Mouse (Mus musculus): Measurements from ENCODE around the gene Vmo1. TPM values are rescaled to one million over a fixed set of nuclear protein-coding genes. Genes with fewer than 3 reads are reported as not detected.
"Not testable (repeated sequence)": the region's sequence is repeated elsewhere in the genome, so short reads cannot be mapped to it uniquely, and the experiment has no call there.

Gene Vmo1
- total and polyA plus RNA-seq, 2 experiments from 2014 or later = 0.55 TPM; not detected in 1

- no peak overlapping the region for H3K27ac ChIP-seq (ENCODE audit: low read depth)
- H3K4me2 ChIP-seq (ENCODE audit: low read depth, low read length) = peak overlapping the region; percentile 72
- H3K27me3 ChIP-seq (ENCODE audit: control insufficient read depth, insufficient read depth, low read length) = no peaks in the 10 kb centered on the region
- peaks cover 24% of the 10 kb centered on the region for H3K36me3 ChIP-seq (replicated peaks; ENCODE audit: control insufficient read depth, insufficient read depth, low read length)
- H3K9ac ChIP-seq (replicated peaks; ENCODE audit: low read depth, low read length) = no peak overlapping the region
- H3K4me1 ChIP-seq (ENCODE audit: control insufficient read depth, insufficient read depth) = no peaks in the 10 kb centered on the region
- DNase-seq (ENCODE audit: low spot score) = no peak
- peak overlapping the region; percentile 62; the same call in 1 of the 2 replicates for H3K4me3 ChIP-seq (ENCODE audit: low read depth, low read length)
- TF ChIP-seq EP300 (IDR thresholded peaks at IDR 0.05; ENCODE audit: low read depth) (no peak), CTCF (IDR thresholded peaks at IDR 0.05; ENCODE audit: low read depth) (no peak)
- H3K9me3 ChIP-seq (replicated peaks; ENCODE audit: control insufficient read depth, low read length) = no peaks in the 10 kb centered on the region
- ATAC-seq (ENCODE audit: insufficient read depth, low read depth) = no peak
- WGBS = 88% methylated on average over 12 of the region's 12 CpGs
Measured at GRCm38 (mm10) chr11:70526211-70526610, 11.8 kb upstream of the Vmo1 start.

- peaks cover 24% of the 10 kb centered on the region for H3K36me3 ChIP-seq (replicated peaks; ENCODE audit: control insufficient read depth, insufficient read depth, low read length)
- 0 out of 2 replicates have a peak, but pooled peaks have one; percentile 37 for ATAC-seq (ENCODE audit: insufficient read depth, low read depth)
- peak overlapping the region; percentile 73 for H3K9ac ChIP-seq (replicated peaks; ENCODE audit: low read depth, low read length)
- no peaks in the 10 kb centered on the region for H3K9me3 ChIP-seq (replicated peaks; ENCODE audit: control insufficient read depth, low read length)
- no peaks in the 10 kb centered on the region for H3K27me3 ChIP-seq (ENCODE audit: control insufficient read depth, insufficient read depth, low read length)
- DNase-seq (ENCODE audit: low spot score) = no peak
- H3K27ac ChIP-seq (ENCODE audit: low read depth) = no peak overlapping the region; the same call in 1 of the 2 replicates
- no peak for TF ChIP-seq EP300 (IDR thresholded peaks at IDR 0.05; ENCODE audit: low read depth)
- no peak for TF ChIP-seq CTCF (IDR thresholded peaks at IDR 0.05; ENCODE audit: low read depth)
- peak overlapping the region; percentile 62 for H3K4me3 ChIP-seq (ENCODE audit: low read depth, low read length)
- no peaks in the 10 kb centered on the region for H3K4me1 ChIP-seq (ENCODE audit: control insufficient read depth, insufficient read depth)
- peak overlapping the region; percentile 72 for H3K4me2 ChIP-seq (ENCODE audit: low read depth, low read length)
- 1% methylated on average over 12 of the region's 12 CpGs for whole genome bisulfite sequencing
Measured at GRCm38 (mm10) chr11:70525726-70526125, 11.3 kb upstream of the Vmo1 start.

- 0 out of 2 replicates have a peak, but pooled peaks have one; percentile 32 for TF ChIP-seq EP300 (IDR thresholded peaks at IDR 0.05; ENCODE audit: low read depth)
- no peak for TF ChIP-seq CTCF (IDR thresholded peaks at IDR 0.05; ENCODE audit: low read depth)
- DNase-seq (ENCODE audit: low spot score) = peak; percentile 99
- Histone ChIP-seq H3K36me3 (replicated peaks; ENCODE audit: control insufficient read depth, insufficient read depth, low read length) (peaks cover 24% of the 10 kb centered on the region), H3K9ac (replicated peaks; ENCODE audit: low read depth, low read length) (peak within 1 kb of the TSS; percentile 73), H3K27me3 (ENCODE audit: control insufficient read depth, insufficient read depth, low read length) (no peaks in the 10 kb centered on the region), H3K9me3 (replicated peaks; ENCODE audit: control insufficient read depth, low read length) (no peaks in the 10 kb centered on the region), H3K4me2 (ENCODE audit: low read depth, low read length) (peak within 1 kb of the TSS; percentile 72), H3K4me1 (ENCODE audit: control insufficient read depth, insufficient read depth) (no peaks in the 10 kb centered on the region), H3K4me3 (ENCODE audit: low read depth, low read length) (peak within 1 kb of the TSS; percentile 62), H3K27ac (ENCODE audit: low read depth) (no peak within 1 kb of the TSS; the same call in 1 of the 2 replicates)
- under 1% methylated on average over 25 of the region's 26 CpGs for WGBS
- ATAC-seq (ENCODE audit: insufficient read depth, low read depth) = peak; percentile 95
Measured at GRCm38 (mm10) chr11:70525184-70525678, 10.8 kb upstream of the Vmo1 start, which contains the start of gene Psmb6. Gene Psmb6 (plus strand): TSS chr11:70525367.

- WGBS = 2% methylated on average over 8 of the region's 8 CpGs
- no peaks in the 10 kb centered on the region for H3K27me3 ChIP-seq (ENCODE audit: control insufficient read depth, insufficient read depth, low read length)
- H3K4me1 ChIP-seq (ENCODE audit: control insufficient read depth, insufficient read depth) = no peaks in the 10 kb centered on the region
- H3K9ac ChIP-seq (replicated peaks; ENCODE audit: low read depth, low read length) = 0 out of 2 replicates have a peak overlapping the region, but pooled peaks have one; percentile 42
- no peak for TF ChIP-seq CTCF (IDR thresholded peaks at IDR 0.05; ENCODE audit: low read depth)
- no peak for TF ChIP-seq EP300 (IDR thresholded peaks at IDR 0.05; ENCODE audit: low read depth)
- H3K4me3 ChIP-seq (ENCODE audit: low read depth, low read length) = peak overlapping the region; percentile 62
- peaks cover 24% of the 10 kb centered on the region for H3K36me3 ChIP-seq (replicated peaks; ENCODE audit: control insufficient read depth, insufficient read depth, low read length)
- ATAC-seq (ENCODE audit: insufficient read depth, low read depth) (peak; percentile 4; the same call in 1 of the 2 replicates), DNase-seq (ENCODE audit: low spot score) (no peak)
- peak overlapping the region; percentile 72 for H3K4me2 ChIP-seq (ENCODE audit: low read depth, low read length)
- no peak overlapping the region for H3K27ac ChIP-seq (ENCODE audit: low read depth)
- no peaks in the 10 kb centered on the region for H3K9me3 ChIP-seq (replicated peaks; ENCODE audit: control insufficient read depth, low read length)
Measured at GRCm38 (mm10) chr11:70524782-70525181, 10.4 kb upstream of the Vmo1 start.

- H3K36me3 ChIP-seq (replicated peaks; ENCODE audit: control insufficient read depth, insufficient read depth, low read length) = peaks cover 24% of the 10 kb centered on the region
- H3K4me2 ChIP-seq (ENCODE audit: low read depth, low read length); H3K9ac ChIP-seq (replicated peaks; ENCODE audit: low read depth, low read length); ATAC-seq (ENCODE audit: insufficient read depth, low read depth); H3K27ac ChIP-seq (ENCODE audit: low read depth); DNase-seq (ENCODE audit: low spot score); H3K27me3 ChIP-seq (ENCODE audit: control insufficient read depth, insufficient read depth, low read length); H3K9me3 ChIP-seq (replicated peaks; ENCODE audit: control insufficient read depth, low read length); H3K4me3 ChIP-seq (ENCODE audit: low read depth, low read length); H3K4me1 ChIP-seq (ENCODE audit: control insufficient read depth, insufficient read depth): not testable (repeated sequence)
- WGBS = 86% methylated on average over 8 of the region's 8 CpGs
Measured at GRCm38 (mm10) chr11:70523306-70523989, 9.0 kb upstream of the Vmo1 start.
